Mouse (Mus musculus): Measurements from ENCODE around the gene 4930430F08Rik.
"Not testable (repeated sequence)": the region's sequence is repeated elsewhere in the genome, so short reads cannot be mapped to it uniquely, and the experiment has no call there.

DNA sequence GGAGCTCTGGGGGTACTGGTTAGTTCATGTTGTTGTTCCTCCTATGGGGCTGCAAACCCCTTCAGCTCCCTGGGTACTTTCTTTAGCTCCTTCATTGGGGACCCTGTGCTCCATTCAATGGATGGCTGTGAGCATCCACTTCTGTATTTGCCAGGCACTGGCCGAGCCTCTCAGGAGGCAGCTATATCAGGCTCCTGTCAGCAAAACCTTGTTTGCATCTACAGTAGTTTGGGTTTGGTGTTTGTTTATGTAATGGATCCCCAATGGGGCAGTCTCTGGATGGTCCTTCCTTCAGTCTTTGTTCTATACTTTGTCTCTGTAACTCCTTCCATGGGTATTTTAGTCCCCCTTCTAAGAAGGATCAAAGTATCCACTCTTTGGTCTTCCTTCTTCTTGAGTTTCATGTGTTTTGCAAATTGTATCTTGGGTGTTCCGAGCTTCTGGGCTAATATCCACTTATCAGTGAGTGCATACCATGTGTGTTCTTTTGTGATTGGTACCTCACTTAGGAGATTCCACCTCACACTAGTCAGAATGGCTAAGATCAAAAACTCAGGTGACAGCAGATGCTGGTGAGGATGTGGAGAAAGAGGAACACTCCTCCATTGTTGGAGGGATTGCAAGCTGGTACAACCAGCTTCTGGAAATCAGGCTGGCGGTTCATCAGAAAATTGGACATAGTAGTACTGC lies 29.9 kb downstream of the 4930430F08Rik start:
- not testable (repeated sequence) for TF ChIP-seq CTCF, EP300 (IDR thresholded peaks at IDR 0.05)
